Mouse (Mus musculus) yolk sac, embryonic 10.5 days (tissue): ENCODE data around the gene Agap2.
A peak's percentile ranks its signal among the peaks of the same experiment; 100 is the strongest.

Experiments used
- DNase-seq: peaks from one replicate; pipeline ENCODE4 v3.0.0-alpha.2; 2017; ENCODE audit warnings: low spot score

The Agap2 gene

DNA sequence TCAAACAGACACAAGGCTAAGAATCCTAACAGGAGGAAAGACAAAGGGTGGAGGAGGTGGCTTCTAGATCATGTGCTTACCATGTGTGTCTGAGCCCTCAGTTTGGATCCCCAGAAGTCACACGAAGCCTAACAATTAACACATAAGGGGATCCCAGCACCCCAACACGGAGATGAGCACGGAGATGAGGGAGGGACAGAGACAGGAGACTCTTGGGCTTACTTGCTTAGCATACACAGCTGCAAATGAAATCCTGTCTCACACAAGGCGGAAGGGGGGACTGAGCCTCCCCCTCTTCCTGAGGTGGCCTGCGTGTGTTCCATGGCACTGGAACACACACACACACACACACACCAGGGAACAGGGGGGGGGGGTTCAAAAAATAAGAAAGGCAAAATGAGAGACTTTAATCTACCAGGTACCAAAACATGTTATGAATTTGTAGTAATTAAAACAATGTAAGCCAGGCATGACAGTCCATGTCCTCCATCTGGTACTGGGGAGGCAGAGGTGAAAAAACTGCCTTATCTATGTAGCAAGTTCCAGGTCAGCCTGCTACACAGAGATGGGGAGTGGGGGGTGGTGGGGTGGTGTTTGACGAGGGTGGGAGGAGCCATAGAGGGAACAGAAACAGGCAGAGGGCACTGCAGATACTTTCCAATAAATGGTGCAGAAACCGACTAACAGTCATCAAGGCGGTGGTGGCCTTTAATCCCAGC lies 60.2 kb downstream of the Agap2 start:
- no peak for DNase-seq

- DNase-seq, result no peak
Measured at GRCm38 (mm10) chr10:127136510-127136909, 61.4 kb downstream of the Agap2 start.

DNA sequence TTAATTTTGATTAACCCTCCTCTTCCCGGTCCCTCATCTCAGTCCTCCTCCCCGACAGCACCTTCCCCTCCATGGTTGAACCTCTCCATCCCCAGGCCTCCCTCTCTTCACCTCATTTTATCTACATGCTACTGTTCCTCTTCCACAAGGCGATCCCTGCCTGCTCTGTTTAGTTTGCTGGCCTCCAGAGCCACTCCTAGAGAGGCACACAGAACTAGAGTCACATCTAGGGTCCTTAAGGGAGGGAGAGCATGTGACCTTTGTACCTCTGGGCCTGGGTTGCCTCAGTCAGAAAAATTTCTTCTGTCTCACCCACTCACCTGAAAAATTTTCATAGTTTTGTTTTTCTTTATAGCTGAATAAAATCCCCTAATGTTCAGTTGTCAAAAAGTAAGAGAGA lies 62.8 kb downstream of the Agap2 start:
- DNase-seq, result no peak

DNA sequence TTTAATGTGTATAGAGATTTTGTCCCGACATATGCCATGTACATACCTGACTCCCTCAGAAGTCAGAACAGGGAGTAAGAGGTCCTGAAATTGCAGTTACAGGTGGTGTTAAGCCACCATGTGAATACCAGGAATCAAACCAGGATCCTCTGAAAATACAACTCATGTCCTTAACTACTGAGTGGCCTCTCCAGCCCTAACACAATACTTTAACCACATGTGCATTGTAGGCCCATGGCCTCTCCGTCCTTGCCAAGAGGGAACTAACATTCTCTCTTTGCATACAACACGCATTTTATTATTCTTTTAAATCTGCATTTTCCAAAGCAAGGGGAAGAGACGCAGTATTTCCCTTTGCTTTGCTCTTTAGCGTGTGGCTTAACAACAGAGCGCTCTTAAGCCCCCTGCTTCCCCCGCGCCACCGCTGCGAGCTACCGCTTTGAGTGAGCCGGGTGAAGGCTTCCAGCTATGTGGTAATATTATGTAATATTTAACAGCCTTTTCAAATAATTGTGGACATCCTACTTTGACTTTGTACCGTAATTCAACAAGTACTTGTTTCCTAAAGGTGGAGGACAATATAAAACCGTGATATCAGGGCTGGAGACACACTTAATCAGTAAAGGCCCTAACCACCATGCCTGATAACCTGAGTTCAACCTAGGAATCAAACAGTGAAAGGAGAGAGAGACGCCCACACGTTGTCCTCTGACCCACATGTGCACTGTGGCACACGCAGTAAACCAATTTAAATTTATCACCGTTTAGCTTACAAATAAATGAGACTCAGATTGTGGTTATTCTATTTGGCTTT lies 63.5 kb downstream of the Agap2 start:
- peak; percentile 64 for DNase-seq

GRCm38 (mm10) chr10:127140971-127141370 lies 65.9 kb downstream of the Agap2 start:
- no peak for DNase-seq

- DNase-seq, result no peak
Measured at GRCm38 (mm10) chr10:127141500-127141899, 66.4 kb downstream of the Agap2 start.
